8 mouse cellular contexts compared by ENCODE assay signal in the genomic region with DNA sequence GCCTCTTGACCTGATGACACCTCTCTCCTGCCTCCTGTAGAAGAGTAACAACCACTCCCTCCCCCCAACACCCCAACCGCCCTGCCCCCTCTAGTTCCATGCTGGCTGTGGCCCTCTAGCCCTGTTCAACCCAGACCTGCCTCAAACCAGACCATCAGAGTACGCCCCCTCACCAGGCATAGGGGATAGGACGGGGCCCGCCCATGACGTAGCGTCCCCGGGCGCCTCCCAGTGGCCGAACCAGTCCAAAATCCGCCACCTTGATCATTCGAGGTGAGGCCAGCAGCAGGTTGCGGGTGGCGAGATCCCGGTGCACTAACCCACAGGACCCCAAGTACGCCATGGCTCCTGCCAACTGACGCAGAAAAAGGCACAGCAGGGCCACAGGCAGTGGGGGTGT. TPM values are rescaled to one million over a fixed set of nuclear protein-coding genes. Genes with fewer than 3 reads are reported as not detected.
DNase-seq lines count a peak whose midpoint lies in the region; ATAC-seq and TF ChIP-seq lines count a peak whose summit lies in the region.

No protein-coding gene starts in this region.

- H3K36me3 ChIP-seq in forebrain, embryonic 13.5 days (ENCODE audit: poor library complexity, severe bottlenecking): peaks cover 21% of the 10 kb centered on the region

- 30% methylated on average over 16 of the region's 16 CpGs for WGBS in bone marrow, adult 2 months
- 15% methylated on average over 16 of the region's 16 CpGs for WGBS in forebrain, embryonic 13.5 days

- DNase-seq in kidney, adult 9 months: peak; percentile 41
- DNase-seq in kidney, adult 11 months: no peak
- DNase-seq in kidney, postnatal 4 days: peak; percentile 73 to 80
- DNase-seq in naive thymus-derived CD4-positive, alpha-beta T cell, adult 2 months (ENCODE audit: low read depth): peak; percentile 54
- DNase-seq in adipocyte (ENCODE audit: low spot score): no peak
- DNase-seq in right cerebral cortex, adult 2 months (ENCODE audit: low spot score in 2 of 2): no peak

- H3K27ac ChIP-seq in bone marrow, adult 2 months (ENCODE audit: control insufficient read depth, insufficient read depth, low read depth, low read length, poor library complexity): peak overlapping the region; percentile 86; the same call in 1 of the 2 replicates
- H3K27ac ChIP-seq in forebrain, embryonic 13.5 days: no peak overlapping the region

- H3K27me3 ChIP-seq in forebrain, embryonic 13.5 days: peaks cover 25% of the 10 kb centered on the region

- ATAC-seq in forebrain, embryonic 13.5 days: 0 out of 2 replicates have a peak, but pooled peaks have one; percentile 53

- peak; percentile 57 for TF ChIP-seq CTCF in bone marrow, adult 2 months (IDR thresholded peaks at IDR 0.05; ENCODE audit: control insufficient read depth, insufficient read depth, low read length)

- no peaks in the 10 kb centered on the region for H3K9me3 ChIP-seq in forebrain, embryonic 13.5 days (replicated peaks)

- H3K4me3 ChIP-seq in bone marrow, adult 2 months (replicated peaks; ENCODE audit: control insufficient read depth, low read depth, low read length): no peak overlapping the region
- H3K4me3 ChIP-seq in forebrain, embryonic 13.5 days: no peak overlapping the region

- H3K4me1 ChIP-seq in bone marrow, adult 2 months (ENCODE audit: control insufficient read depth, insufficient read depth, low read length): peaks cover 7% of the 10 kb centered on the region
- no peaks in the 10 kb centered on the region; the same call in 1 of the 2 replicates for H3K4me1 ChIP-seq in forebrain, embryonic 13.5 days

- H3K9ac ChIP-seq in forebrain, embryonic 13.5 days: no peak overlapping the region

- no peak for TF ChIP-seq POLR2A in bone marrow, adult 2 months (IDR thresholded peaks at IDR 0.05; ENCODE audit: borderline replicate concordance, control insufficient read depth, low read depth, low read length)

- peak overlapping the region; percentile 19; the same call in 1 of the 2 replicates for H3K4me2 ChIP-seq in forebrain, embryonic 13.5 days

RNA-seq across cellular contexts. Expression of a gene that starts 3.2 kb away (rescaled TPM):
- polyA plus RNA-seq in bone marrow, adult 2 months (2011; ENCODE audit: insufficient read depth, insufficient read length, low replicate concordance, missing spikeins): 2.9 and 5.4 TPM in 2 replicates
- 0.09 and 0.20 TPM in 2 replicates for polyA plus RNA-seq in forebrain, embryonic 13.5 days (2015; fragmentation: Nextera tagmentation; extraction: Ambion mirVana)

RNA-seq across cellular contexts. Expression of a gene that starts 9.2 kb away (rescaled TPM):
- polyA plus RNA-seq in bone marrow, adult 2 months (2011; ENCODE audit: insufficient read depth, insufficient read length, low replicate concordance, missing spikeins): 38.3 and 50.9 TPM in 2 replicates
- 44.1 and 45.4 TPM in 2 replicates for polyA plus RNA-seq in forebrain, embryonic 13.5 days (2015; fragmentation: Nextera tagmentation; extraction: Ambion mirVana)

RNA-seq across cellular contexts. Expression of a gene that starts 17.0 kb away (rescaled TPM):
- 180 and 202 TPM in 2 replicates for polyA plus RNA-seq in bone marrow, adult 2 months (2011; ENCODE audit: insufficient read depth, insufficient read length, low replicate concordance, missing spikeins)
- 340 and 360 TPM in 2 replicates for polyA plus RNA-seq in forebrain, embryonic 13.5 days (2015; fragmentation: Nextera tagmentation; extraction: Ambion mirVana)

RNA-seq across cellular contexts. Expression of a gene that starts 17.8 kb away (rescaled TPM):
- 5.3 and 6.0 TPM in 2 replicates for polyA plus RNA-seq in bone marrow, adult 2 months (2011; ENCODE audit: insufficient read depth, insufficient read length, low replicate concordance, missing spikeins)
- 16.6 and 17.0 TPM in 2 replicates for polyA plus RNA-seq in forebrain, embryonic 13.5 days (2015; fragmentation: Nextera tagmentation; extraction: Ambion mirVana)

RNA-seq across cellular contexts. Expression of a gene that starts 22.5 kb away (rescaled TPM):
- polyA plus RNA-seq in bone marrow, adult 2 months (2011; ENCODE audit: insufficient read depth, insufficient read length, low replicate concordance, missing spikeins): not detected in 2 replicates
- not detected in 2 replicates for polyA plus RNA-seq in forebrain, embryonic 13.5 days (2015; fragmentation: Nextera tagmentation; extraction: Ambion mirVana)

Comparison
In these comparisons a context has a peak if more than half of its experiments do, and no peak if none do; other contexts are left out.
1. DNase-seq: peak in kidney, adult 9 months (single experiment), kidney, postnatal 4 days (2 of 2) and naive thymus-derived CD4-positive, alpha-beta T cell, adult 2 months (single experiment); none in kidney, adult 11 months (single experiment), adipocyte (single experiment) and right cerebral cortex, adult 2 months (0 of 2).